Mouse (Mus musculus): ENCODE measurements around the gene Babam2.

- TF ChIP-seq CTCF (IDR thresholded peaks at IDR 0.05; ENCODE audit: low read depth) (no peak), EP300 (IDR thresholded peaks at IDR 0.05; ENCODE audit: low read depth) (no peak)
Measured at GRCm38 (mm10) chr5:31829588-31829987, 132.1 kb downstream of the Babam2 start.

Data from liver, postnatal 0 days (tissue).